Mouse (Mus musculus): ENCODE measurements around the gene Obox7. TPM values are rescaled to one million over a fixed set of nuclear protein-coding genes. Genes with fewer than 3 reads are reported as not detected.
"Not testable (repeated sequence)": the region's sequence is repeated elsewhere in the genome, so short reads cannot be mapped to it uniquely, and the experiment has no call there.

The Obox7 gene
- not detected in 3 replicates for total RNA-seq (2017)

DNA sequence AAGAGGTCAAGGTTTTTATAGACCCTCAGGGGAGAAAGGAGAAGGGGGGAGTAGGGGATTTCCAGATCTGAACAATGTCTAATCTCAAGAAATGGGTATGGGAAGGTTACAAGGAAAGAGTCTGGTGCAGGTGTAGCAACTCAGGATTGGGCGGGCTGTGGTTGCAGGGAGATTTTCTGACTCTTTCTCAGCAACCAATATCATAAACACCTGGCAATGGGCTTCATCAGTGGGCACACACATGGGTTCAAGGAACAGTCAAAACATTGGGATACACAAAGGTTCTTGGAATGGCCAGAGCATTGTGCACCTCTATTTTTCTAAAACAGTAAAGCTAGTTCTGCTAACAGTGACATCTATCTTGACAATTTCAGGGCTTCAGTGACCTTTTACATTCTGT, at the start of gene Obox7:
TSS of gene Obox7 (plus strand) at position 301 of the 400 bp plus-strand sequence.
- not testable (repeated sequence) for ATAC-seq (replicated peaks; ENCODE audit: insufficient number of reproducible peaks, low FRiP score, low TSS enrichment, poor library complexity, severe bottlenecking)

- ATAC-seq (replicated peaks; ENCODE audit: insufficient number of reproducible peaks, low FRiP score, low TSS enrichment, poor library complexity, severe bottlenecking): peak; percentile 83
Observed at GRCm38 (mm10) chr7:14622556-14623542, 36.4 kb upstream of the Obox7 start.

Other genes starting within 250 kb of the Obox7 start
- not detected in 3 replicates for gene Sult2a8, start 212.7 kb upstream of the Obox7 start, total RNA-seq (2017)
- gene Sult2a7, start 165.3 kb upstream of the Obox7 start, total RNA-seq (2017): not detected in 3 replicates
- not detected in 3 replicates for gene Vmn1r90, start 96.0 kb upstream of the Obox7 start, total RNA-seq (2017)